Mouse (Mus musculus): ENCODE data around the gene Gm9913.

Gm9913 gene

DNA sequence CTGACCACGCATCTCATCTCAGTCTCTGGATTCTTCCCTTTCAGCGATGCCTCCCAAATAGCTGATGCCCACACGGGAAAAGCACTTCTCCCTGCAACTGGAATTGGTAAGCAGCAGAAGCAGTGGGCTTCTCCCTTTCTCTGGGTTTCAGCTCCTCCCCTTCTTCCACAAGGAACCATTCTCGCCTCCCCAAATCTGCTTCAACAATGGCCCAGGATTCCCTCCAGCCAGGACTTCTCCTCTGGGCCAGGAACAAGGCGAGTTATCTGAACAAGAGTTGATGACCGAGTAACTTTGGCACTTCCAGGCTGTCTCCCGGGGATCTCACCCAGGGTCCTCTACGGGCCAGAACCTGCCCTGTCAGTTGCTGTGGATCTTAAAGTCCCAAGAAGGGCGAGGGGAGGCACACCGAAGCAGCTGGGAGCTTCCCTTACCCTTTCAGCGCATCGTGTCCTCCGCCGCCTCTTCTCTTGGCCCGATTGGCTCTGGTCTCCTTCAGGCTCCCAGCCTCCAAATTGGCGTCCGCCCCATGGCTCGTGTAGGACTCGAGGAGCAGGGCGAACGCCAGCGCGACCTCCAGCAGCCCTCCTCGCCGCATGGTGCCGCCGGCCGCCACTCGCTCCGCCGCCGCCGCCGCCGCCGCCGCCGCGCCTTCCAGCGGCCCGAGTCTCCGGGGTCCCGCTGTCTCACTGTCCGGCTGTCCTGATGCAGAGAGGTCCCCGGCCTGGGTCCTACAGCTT, at the start of gene Gm9913:
Gene Gm9913, plus strand, starts transcription at position 84 of the 740 bp plus-strand sequence.
- DNase-seq (ENCODE audit: low read depth, low spot score), result peak; percentile 19

- DNase-seq (ENCODE audit: low read depth, low spot score), result no peak
Measured at GRCm38 (mm10) chr2:125456059-125456789, 48.7 kb upstream of the Gm9913 start.

DNA sequence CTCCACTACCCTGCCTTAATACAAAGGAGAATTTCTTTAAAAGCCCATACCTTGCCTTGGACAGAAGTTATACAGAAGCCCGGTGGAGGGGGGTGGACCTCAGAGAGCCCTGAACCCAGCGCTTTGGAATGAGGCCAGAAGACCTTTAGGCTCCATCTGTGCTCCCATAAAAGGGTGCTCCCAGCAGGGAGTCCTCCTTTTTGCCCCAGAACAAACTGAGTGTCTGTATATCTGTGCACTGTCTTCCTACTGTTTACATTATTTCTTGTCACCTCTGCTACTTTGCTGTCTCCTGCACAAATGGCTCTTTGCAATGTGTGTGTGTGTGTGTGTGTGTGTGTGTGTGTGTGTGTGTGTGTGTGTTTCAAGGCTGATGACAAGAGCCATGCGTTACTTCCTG, 45.8 kb upstream of the Gm9913 start:
- DNase-seq (ENCODE audit: low read depth, low spot score), result no peak

DNA sequence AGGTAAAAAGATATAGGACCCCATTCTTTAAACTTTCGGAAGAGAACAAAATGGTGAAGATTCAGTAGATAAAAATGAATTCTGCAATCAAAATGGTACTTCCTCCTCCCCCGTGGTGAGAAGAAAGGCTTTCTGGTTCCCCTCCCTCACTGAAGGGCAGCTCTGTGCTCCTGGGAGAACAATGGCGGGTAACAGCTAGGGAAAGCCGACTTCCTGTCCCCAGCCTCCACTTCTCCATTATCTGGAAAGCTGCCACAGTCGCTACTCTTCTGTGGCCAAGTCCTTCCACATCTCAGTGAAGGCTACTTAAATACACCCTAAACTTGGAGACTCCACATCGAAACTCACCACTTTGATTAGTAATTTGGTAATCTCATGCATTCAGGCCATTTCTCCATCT, 40.9 kb upstream of the Gm9913 start:
- DNase-seq (ENCODE audit: low read depth, low spot score), result no peak

DNA sequence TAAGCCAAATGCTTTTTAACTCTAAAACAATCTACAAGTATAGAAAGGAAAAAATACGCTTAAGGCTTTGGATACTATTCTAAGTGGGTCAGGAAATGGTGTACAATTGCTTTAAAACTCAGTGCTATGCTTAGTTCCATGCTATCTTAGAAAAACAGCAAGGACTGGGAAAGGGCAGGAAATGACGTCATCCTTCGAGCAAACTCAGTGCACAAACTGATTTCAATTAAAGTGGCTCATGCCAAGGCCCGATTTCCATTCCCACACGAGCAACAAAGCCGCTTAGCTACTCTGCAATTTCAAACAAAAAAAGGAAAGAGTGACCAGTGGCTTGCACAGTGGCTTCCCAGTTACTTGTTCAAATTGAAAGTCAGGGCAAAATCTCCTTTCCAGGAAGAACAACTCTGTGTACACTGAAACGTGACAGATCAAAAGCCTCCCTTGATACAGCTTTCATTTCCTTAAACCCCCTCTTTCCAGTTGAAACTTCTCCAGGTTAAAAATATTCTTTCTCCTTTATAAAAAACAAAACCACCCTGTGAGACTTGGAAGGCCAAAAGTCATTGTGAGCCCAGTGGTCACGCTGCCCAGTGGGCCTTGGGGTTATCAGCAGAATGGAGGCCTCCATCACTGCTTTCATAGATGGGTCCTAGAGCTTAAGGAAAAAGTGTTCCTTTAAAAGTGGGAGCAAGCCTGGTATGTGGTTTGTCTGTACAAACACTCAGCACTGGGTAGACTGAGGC, 34.2 kb upstream of the Gm9913 start:
- no peak for DNase-seq (ENCODE audit: low read depth, low spot score)

DNA sequence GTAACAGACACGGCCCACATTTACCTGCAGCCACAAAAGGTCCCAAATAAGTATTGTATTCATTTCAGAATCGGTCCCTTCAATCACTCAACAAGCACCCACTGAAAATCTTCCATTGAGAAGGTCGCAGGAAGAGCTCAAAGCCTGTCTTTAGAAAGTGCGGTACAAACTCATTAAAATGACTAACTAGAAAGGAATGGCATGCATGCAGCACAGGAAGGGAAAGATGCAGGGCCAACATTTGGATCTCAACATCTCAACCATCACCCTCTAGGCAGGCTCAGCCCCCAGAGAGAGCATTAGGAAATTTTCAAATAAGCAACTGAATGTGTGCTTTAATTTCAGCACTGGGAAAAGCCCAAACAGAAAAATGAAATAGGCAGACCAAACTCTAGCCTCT, 33.2 kb upstream of the Gm9913 start:
- no peak for DNase-seq (ENCODE audit: low read depth, low spot score)

DNA sequence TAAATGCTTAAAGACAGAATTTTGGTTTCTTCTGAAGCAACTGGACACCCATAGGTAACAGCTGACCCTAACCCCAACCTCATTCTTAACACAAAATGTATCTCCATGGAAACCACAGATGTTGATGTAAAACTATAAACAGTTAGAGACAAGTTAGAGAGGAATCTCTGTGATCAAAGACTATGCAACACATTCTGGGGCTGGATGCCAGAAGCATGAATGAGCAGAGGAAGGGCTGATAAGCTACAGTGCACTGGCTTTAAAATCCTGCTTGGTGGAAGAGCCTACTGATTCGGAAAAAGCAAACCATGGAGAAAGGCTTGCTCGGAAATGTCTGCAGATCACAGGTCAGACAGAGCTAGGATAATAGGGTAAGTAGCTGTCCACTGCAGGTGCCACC, 31.7 kb upstream of the Gm9913 start:
- DNase-seq (ENCODE audit: low read depth, low spot score), result no peak

DNA sequence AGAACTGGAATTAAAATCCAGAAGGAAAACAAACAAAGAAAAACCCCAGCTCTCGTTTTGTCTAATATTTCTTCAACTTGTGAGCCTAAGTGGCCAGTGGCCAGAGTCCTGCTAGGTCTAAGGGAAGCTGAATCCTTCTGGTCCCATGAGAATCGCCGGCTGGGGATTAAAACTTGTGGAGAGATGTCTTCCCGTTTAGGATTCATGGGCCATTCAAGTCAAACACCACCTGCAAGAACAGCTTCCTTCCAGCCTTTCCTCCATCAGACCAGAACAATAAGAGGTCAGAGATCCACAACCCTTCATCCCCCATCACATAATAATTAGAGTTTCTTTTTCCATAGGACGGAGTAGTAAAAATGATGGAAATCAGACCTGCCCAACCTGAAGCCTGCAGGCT, 30.2 kb upstream of the Gm9913 start:
- DNase-seq (ENCODE audit: low read depth, low spot score), result no peak

- no peak for DNase-seq (ENCODE audit: low read depth, low spot score)
Measured at GRCm38 (mm10) chr2:125476231-125476630, 28.7 kb upstream of the Gm9913 start.

- no peak for DNase-seq (ENCODE audit: low read depth, low spot score)
Measured at GRCm38 (mm10) chr2:125477367-125477766, 27.5 kb upstream of the Gm9913 start.

- DNase-seq (ENCODE audit: low read depth, low spot score), result no peak
Measured at GRCm38 (mm10) chr2:125478705-125479104, 26.2 kb upstream of the Gm9913 start.

DNA sequence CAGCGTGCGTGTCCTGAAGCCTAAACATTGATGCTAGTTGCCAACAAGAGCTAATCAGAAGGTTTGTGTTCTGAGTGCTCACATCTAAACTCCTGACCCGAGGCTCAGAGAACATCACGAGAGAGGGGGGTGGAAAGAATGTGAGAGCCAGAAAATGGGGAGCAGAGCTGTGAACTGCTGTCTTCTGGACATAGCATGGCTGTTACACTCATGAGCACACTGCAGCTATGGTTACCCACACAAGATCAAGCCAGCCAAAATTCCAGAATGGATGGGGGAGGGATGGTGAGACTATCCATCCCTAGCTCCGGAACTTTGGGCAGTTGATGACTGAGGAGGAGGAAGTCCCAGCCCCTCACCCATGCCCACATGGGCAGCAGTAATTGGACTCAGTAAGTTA, 24.8 kb upstream of the Gm9913 start:
- no peak for DNase-seq (ENCODE audit: low read depth, low spot score)

DNA sequence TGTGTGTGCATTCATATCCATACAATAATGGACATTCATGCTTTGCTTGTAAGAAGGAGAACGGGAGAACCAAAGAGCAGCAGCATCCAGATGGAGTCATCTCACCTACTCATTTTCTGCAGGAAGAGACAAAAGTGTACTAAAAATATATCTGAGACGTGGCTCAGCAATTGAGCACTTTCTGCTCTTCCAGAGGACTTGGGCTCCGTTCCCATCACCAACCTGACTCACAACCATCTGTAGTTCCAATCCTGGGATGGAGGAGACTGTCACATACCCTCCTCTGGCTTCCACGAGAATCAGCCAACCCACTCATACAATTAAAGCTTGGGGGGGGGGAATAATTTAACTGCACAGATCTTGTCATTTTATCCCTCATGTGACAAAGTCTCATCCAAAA, 23.8 kb upstream of the Gm9913 start:
- DNase-seq (ENCODE audit: low read depth, low spot score), result no peak

GRCm38 (mm10) chr2:125481531-125482317, 23.2 kb upstream of the Gm9913 start:
- DNase-seq (ENCODE audit: low read depth, low spot score), result no peak

DNA sequence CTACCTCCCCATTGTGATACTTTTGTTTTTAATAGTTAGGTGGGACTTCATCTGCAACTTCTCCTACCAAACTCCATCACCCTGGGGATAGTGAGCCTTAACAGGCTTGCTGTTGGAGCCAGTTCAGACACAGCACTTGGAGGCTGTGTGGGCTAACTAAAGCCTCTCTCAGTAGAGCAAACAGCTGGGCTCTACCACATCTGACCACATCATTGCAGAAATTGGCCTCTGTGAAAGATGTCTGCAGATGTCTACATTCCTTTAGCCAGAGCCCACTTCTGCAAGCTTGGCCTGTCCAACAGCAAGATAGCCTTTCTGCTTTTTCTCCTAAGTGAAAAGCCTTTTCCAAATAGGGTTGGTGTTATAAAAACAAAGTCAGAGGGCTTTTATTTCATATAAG, 20.7 kb upstream of the Gm9913 start:
- DNase-seq (ENCODE audit: low read depth, low spot score), result no peak

GRCm38 (mm10) chr2:125484910-125485309, 20.0 kb upstream of the Gm9913 start:
- no peak for DNase-seq (ENCODE audit: low read depth, low spot score)

GRCm38 (mm10) chr2:125489979-125490378, 14.9 kb upstream of the Gm9913 start:
- DNase-seq (ENCODE audit: low read depth, low spot score), result no peak

DNA sequence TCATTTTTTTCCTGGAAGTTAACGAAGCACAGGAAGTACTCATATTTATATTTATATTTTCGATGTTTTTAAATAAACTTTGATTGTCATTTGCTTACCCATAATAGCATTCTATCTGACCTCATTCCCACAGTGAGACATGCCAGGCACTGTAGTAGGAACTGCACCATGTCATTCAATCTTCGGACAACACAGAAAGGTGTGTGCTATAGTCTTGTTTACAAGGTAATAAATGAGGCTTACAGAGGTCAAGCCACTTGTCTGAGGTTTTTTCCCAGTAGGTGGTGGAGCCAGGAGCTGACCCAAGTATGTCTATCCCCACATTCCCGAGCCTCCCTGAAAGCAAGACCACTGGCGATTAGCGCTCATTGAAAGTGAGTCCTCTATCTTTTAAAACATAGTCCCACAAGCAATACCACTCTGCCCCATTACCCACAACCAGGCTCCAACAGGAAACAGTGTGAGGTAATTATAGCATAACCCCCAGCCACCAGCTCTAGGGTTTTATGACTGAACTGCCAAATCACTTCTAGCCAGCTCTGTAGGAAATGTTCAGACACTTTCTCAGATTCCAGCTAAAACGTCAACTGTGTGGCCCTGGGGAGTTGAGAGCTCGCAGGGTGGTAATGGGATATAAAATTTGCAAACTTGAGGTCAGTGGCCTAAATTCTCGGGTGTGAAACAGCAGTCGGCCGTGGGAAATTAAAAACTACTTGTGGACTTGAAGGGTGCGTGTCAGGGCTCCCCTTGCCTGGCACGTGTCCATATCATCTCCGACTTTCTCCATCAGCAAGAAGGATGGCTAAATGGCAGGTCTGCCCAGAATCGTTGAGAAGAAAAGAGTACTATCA, 12.6 kb upstream of the Gm9913 start:
- DNase-seq (ENCODE audit: low read depth, low spot score), result no peak

DNA sequence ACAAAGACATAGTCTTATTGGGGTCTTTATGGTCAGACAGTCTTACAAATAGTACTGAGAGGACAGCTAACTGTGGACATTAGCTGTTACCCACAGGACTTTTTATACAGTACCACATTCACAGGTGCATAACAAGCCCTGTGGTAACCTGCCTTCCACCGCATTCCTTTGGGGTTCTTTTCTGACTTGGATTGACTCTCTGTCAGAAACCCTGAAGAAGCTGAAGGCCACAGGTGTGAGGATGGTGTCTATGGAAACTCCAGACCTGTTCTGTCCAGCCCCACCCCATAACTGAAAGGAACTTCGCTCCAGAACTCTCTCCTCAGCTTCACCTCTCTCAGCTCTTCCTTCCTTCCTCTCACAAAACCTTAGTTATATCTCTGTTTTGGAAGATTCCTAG, 10.6 kb upstream of the Gm9913 start:
- DNase-seq (ENCODE audit: low read depth, low spot score), result no peak

GRCm38 (mm10) chr2:125494831-125495812, 9.8 kb upstream of the Gm9913 start:
- DNase-seq (ENCODE audit: low read depth, low spot score), result no peak

Data from retina, postnatal 7 days (tissue).